Mouse (Mus musculus) neural tube, embryonic 10.5 days (tissue): ENCODE data around the gene Gpr22.

Experiments
- DNase-seq: peaks from one replicate; pipeline ENCODE4 v3.0.0-alpha.2; 2017; ENCODE audit warnings: low spot score; ENCODE audit errors: extremely low spot score

Gene Gpr22

DNA sequence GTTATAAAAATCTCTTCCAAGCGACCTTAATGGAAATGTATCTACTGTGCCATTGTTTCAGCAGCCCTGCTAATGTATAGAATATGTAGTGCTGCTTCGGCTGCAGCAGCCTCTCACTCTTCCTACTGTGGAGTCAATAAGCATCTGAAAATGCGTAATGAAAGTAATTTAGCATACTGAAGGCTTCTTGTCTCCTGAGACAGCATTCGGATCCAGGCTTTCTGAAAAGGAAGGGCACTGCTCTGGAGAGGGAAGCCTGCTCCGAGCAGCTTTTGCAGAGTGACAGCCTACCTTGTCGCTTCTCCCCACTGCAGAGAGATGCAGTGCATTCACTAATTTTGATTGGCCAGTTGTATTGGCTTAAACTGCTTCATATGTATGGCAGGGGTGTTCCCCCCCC is at the start of gene Gpr22:
Gpr22 (minus strand) TSS at position 348 of the 400 bp plus-strand sequence.
- no peak for DNase-seq

DNA sequence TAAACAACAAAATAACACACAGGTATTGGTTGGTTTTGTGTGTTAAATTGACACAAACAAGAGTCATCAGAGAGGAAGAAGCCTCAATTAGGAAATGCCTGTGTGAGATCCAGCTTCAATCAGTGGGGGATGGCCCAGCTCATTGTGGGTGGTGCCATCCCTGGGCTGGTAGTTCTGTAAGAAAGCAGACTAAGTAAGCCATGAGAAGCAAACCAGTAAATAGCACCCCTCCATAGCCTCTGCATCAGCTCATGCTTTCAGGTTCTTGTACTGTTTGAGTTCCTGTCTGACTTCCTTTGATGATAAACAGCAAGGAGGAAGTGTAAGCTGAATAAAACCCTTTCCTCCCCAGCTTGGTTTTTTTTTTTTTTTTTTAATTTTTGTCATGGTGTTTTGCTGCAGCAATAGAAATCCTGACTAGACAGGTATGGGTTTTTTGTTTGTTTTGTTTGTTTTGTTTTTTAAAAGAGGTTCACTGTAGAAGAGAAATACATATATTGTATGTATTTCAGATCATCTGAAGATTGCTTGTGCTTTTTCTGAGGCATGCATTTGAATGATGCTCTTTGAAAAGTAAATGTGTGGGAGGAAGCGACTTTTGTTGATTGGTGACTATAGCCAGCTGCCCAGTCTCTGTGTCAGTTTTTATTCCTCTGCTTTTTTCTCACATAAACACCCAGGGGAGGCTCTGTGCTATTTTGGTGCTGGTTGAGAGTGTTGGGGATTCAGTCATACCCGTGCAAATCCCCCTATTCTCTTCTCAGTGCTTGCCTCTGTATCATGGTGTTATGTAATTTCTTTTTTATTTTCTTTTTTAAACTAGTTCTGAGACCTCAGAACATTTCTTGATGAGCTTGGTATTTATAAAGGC is 42.4 kb upstream of the Gpr22 start:
- no peak for DNase-seq

DNA sequence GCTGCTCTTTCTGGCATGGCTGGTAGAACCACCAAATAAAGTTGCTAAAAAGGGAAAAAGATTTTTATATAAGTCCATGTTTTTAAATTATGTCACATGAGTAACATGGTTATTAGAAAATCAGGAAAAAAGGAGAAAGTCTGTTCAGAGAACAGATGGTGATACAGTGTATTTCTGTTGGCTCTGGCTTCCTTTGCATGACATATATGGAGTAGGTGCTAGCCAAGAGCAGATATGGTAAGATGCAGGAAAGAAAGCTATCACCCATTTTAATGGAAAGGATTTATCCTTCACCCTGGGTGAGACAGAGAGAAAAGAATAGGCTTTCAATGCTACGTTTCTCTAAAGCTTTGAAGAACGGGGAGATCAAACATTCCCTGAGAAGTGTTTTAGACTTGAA is 40.7 kb upstream of the Gpr22 start:
- no peak for DNase-seq

DNA sequence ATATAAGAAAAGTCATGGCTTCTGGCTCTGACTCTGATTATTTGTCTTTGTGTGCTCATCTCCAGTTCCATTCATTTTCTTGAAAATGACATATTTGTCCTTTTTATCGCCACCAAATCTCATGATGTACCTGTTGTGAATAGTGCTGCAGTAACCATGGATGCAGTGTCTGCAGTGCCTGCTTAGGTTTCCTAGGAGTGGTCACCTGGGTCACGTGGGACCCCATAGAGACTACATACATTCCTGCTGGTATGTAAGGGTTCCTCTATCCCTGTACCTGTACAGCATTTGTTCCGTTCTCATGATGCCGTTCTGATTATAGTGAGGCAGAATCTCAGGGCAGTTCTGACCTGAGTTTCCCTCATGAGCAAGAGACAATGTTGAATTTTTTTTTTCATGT is 36.1 kb upstream of the Gpr22 start:
- no peak for DNase-seq

DNA sequence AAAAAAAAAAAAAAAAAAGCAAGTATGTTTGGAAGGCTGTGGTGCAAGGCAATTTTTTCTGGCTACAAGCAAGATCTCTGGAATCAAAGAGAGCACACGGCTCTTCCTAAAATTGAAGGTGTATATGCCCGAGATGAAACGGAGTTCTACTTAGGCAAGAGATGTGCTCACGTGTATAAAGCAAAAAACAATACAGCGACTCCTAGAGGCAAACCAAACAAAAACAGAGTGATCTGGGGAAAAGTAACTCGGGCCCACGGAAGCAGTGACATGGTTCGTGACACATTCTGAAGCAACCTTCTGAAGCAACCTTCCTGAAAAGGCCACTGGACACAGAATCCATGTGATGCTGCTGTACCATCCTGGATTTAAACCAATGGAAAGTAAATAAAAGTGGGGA is 33.6 kb upstream of the Gpr22 start:
- DNase-seq, result no peak

DNA sequence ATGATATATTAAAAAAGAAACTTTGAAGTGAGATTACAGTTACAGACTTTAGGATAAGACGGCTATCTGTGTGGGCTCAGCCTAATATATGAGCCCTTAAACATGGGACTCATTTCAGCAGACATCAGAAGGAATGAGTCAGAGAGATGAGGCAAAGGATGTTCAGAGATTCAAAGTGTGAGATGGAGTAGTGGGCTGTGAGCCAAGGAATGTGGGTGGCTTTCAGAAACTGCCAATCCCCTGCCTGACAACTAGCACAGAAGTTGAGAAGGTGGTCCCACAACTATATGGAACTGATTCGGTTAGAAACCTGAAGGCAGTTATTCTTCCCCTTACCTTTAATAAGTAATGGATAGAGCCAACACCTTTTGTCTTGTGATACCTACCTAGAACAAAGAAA is 20.9 kb upstream of the Gpr22 start:
- DNase-seq, result no peak

DNA sequence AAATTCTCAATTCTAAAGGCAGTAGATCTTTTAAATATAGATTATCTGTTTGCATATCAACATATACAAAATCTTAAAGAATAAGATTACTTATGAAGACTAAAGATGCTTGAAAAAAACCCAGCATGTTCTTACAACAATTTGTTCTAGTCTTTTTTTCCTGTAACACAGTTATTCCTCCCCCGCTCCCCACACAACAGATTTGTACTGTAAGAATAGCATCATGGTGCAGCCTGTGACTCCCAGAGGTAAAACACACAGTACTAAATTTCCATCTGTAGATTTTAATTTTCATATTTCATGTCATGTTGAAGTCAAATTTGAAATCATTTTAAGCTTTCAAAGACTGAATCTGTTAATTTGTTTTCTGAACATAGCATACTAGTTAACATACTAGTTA is 16.4 kb upstream of the Gpr22 start:
- DNase-seq, result no peak

DNA sequence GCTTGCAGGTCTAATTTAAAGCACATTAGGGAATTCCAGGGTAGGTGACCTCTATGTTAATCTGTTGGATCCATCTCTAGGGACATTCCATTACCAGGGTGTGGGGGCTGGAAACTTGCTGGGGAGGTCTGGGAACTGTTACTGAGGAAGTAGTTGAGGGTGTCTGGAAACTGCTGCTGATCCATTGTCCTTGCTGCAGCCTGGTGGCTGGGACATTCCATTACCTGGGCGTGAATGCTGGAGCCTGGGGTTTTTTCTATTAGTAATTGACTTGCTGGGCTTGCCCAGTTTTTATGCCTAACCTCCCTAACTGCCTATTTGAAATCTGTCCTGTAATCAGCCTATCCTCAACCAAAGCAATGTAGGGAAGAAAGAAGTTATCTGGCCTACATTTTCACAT is 13.0 kb upstream of the Gpr22 start:
- no peak for DNase-seq

DNA sequence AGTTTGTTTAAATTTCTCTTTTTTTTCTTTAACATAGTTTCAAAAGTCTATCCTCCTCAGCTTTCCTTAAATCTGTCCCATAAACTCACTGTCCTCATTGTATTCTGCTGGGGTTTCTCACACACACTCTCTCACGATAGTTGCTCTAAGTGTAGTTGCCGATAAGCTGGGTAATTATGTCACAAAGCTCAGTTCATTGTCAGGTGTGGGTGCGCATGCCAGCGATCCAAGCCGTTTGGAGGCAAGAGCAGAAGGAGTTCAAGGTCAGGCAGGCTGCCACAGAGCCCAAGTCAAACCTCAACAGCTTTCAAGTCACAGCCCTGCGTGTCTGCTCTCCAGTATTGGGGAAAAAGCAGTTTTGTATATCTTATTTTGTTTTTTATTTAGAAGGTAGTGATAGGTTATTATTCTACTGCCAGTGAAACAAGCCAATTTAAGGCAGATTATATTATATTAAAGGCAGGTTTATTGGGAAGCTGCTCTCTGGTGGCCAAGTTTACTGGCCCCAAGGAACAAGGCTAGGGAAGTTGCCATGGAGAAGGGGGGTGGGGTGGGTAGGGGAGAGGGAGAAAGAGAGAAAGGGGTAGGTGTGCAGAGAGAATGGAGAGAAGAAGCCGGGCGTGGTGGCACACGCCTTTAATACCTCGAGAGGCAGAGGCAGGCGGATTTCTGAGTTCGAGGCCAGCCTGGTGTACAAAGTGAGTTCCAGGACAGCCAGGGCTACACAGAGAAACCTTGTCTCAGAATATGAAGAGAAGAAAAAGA is 11.9 kb upstream of the Gpr22 start:
- no peak for DNase-seq

DNA sequence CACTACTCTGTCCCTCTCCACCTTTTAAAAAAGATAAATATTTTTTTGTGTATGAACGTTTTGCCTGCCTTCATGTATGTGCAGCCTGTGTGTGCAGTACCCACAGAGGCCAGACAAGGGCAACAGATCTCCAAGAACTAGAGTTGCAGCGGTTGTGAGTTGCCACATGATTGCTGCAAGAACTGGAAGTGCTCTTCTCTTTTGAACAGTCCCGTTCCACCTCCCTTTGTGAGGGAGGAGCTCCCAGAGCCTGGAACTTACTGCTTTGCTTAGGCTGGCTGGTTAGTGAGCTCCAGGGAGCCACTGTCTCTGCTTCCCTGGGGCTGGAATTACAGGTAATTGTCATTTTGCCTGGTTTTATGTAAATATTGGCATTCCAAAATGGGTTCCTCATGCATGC is 10.8 kb upstream of the Gpr22 start:
- no peak for DNase-seq

DNA sequence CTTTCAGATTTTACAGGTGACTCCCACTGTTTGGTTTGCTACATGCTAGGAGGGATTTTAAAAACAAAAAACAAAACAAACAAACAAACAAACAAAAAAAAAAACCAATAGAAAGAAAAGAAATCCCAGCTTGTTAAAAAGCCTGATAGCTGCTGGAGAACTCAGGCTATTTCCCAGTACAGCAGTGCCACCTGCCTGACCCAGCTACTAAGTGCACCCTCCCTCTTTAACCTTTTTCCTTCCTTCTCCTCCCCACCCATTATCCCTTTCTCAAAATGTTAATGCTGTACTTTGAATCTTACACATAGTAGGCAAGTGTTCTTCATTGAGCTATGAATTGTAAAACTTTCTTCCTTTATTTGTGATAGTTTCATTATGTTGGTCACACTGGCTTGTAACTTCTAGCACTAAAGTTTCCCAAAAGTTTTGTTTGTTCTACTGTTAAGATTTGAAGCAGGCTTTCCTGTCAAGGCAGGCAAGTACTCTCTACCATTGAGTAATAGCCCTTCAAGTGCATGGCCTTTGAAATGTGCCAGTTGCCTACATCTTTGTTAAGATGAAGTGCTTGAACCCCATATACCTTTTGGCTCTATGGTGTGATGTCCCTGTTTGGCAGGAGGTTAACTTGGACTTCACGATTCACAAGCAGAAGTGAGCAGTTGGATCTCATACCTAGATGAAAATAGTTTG is 6.0 kb upstream of the Gpr22 start:
- DNase-seq, result no peak

DNA sequence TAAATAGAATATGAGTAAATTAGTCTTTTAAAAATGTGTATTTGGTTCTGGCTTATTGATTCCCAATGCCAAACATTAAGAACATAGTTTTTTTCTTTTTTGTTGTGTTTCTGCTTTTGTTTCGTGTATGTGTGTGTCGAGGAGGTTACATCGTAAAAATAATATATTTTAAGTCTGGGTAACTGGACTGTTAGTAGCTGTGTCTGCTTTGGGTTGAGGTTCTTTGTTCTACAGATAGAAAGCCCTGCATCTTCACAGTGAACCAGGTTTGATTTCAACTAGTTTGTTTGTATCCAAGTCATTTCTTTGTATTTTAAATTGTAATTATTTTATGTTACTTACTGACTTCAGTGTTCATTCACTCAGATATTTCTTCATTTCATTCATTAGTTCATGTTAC is 323 bp upstream of the Gpr22 start:
- no peak for DNase-seq

DNA sequence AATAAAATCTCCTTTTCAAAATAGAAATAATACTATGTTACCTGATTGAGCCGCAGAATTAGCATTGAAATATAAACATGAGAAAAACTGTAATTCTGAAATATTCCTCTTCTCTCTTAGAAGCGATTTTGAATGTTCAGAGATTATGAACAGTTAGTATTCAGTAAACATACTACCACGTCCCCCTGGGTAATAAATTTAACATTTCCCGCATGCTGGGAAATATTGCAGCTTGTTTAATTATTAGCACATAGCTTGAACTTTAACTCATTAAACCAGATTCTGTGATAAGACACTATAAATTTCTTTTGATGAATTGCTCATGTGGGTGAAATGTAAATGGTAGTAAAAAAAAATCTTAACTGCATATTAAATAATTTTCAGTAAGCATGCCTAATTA is 1.0 kb downstream of the Gpr22 start:
- no peak for DNase-seq

DNA sequence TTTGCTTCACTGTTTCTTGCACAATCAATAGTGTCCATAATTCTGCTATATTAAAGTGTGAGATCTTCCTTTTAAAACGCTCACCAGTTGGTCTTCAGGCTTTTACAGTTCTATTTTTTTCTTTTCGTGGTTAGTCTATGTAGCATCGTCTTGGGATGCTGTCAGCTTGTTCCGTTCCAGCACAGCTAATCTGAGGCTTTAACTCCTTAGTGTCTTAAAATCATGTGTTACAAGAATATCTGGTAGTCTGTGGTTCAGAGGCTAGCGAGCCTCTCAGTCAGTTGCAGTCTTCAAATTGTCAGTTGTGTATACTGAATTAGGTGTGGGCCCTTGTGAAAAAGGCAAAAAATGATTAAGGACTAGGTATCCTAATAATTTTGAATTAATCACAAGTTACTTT is 1.5 kb downstream of the Gpr22 start:
- no peak for DNase-seq

DNA sequence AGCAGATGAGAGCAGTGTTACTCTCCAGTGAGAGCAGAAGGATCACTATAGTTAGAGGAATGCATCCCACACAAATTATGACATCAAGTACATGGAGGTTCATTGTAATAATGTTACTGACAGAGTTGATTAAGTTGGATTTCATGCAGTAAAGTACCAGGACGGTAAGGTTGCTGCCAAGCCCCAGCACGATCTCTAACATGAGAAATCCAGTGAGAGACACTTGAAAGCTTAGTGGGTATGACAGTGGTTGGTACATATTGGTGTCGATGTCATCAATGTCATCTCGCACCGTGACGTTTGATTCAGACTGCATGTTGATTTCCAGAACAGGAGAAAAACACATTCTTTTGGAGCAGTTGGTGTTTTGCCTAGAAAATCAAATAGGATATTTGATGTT is 4.1 kb downstream of the Gpr22 start:
- DNase-seq, result no peak

DNA sequence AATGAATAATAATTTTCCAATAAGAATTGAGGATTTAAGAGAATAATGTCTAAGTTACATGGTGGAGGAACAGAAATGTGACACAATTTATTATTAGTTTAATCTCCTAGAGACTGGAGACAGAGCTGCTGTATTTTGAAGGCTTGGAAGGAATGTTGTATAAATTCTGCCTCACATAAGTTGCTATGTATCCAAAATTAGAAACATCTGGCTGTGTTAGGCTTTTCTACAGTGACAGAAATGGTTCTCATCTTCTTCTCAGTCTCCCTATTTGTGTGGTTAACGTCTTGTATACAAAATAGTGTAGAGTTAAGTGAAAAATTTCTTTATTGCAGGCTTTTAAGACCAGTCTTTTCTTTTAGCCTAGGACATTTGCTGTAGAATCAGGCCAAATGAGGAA is 6.2 kb downstream of the Gpr22 start:
- DNase-seq, result no peak

DNA sequence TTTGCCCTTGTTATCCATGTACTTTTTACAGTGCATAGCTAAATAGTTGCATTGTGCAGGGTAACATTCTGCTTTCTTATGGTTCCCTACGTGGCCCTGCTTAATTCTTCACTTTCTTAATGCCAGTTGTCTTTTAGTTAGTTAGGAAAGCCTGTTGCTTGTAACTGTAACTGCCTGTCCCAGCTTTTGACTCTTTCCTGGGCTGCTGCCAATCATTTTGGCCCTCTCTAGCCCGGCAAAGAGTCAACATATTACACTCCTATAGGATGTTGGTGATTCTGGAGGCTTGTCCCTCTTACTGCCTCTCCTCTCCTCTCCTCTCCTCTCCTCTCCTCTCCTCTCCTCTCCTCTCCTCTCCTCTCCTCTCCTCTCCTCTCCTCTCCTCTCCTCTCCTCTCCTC is 7.6 kb downstream of the Gpr22 start:
- no peak for DNase-seq

DNA sequence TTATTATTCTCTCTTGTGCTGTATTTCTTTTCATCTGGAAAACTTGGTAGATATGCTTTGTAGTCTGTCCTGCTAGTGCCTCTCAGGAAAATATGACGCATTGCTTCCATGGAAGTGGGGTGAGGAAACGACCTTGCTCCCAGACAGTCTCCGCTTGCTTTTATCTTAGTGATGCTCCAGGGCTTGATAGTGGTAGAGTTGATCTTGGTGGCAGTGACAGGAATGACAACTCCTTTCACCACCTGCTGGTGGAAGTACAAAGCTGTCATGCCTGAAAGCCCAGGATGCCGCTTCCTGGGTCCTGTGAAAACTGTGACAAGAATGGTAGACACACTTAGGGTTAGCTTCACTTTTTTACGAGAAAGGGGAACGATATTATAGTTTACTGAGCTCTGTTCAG is 9.8 kb downstream of the Gpr22 start:
- DNase-seq, result no peak

DNA sequence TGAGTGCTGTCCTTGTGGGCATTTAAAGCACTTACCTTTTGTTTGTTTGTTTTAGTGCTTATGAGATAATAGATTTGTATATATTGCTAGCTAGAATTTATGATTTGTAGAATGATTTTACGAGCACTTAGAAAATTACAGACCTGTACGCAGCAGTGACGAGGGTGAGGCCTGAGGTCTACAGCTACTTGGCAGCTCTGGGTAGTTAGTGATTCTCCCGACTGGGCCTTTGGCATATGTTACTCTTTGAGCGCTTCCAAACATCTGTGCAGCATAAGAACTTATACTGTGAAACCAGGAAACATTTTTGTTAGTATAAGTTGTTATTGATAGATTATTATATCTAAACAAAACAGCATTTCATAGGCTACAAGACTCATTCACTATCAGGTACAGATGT is 12.3 kb downstream of the Gpr22 start:
- DNase-seq, result no peak

DNA sequence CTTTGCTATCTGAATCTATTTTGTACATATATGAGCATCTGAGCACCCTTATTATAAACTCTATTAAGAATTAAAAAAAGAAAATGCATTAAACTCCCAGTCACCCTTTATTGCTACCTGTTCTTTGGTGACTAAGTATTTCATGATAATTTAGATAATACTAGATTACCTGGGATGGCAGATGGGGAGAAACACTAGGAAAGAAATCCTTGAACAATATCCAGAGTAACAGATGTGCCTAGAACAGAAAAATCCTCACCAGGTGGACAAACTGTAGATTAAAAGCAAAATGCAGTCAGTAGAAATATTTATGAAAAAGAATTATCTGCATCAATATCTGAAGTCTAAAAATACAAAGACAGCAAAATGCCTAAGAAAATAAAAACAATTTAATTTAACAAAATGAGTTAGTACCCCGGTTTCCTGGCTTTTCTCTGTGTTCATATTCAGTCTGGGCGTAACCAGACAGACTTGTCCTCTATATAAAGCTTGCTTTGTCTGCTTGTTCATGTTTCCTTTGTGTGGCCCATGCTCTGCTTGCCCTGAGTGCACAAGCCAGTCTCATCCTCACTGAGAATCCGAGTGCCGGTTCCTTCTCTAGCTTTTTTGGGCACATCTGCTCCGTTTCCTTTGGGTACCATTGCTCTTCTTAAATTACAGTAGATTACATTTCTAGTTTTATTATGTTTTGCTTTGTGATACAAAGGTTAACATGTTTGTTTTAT is 13.0 kb downstream of the Gpr22 start:
- DNase-seq, result no peak

DNA sequence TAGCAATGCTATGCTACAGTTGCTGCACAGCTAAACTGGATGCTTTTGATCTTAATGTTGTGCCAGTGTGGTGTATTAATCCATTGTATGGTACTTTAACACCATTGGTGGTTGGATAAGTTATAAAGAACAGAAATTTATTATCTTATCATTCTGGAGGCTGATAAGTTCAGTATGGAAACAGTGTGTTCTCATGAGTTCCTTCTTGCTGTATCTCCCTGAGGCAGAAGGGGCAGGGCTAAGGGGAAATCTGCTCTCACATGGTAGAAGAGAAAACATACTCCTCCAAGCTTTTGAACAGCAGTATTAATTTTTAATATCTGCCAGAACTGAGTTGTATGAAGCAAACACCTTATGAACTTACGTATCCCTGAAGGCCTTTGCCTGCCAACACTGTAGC is 20.5 kb downstream of the Gpr22 start:
- no peak for DNase-seq

DNA sequence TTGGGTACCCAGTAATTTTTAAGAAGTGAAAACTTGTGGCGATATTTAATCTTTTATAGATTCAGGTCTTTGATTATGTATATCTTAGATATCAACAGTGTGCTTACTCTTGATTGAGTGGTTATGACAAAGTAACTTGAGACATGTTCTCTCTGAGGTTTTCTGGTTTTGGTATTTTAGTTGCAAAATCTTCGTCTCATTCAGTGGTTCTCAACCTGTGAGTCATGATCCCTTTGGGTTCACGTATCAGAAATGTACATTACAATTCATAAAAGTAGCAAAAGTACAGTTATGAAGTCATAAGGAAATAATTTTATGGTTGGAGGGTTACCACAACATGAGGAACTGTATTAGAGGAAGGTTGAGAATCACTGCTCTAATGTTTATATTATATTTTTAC is 27.1 kb downstream of the Gpr22 start:
- DNase-seq, result no peak
